Mouse (Mus musculus) 3T3-L1 (cell line): ENCODE results near the gene Gpha2.

Experiments used
- DNase-seq: peaks from one replicate; pipeline ENCODE4 v3.0.0-alpha.2; 2015; ENCODE audit warnings: low read depth, low spot score

Gene Gpha2

GRCm38 (mm10) chr19:6241274-6242107 is 15.3 kb downstream of the Gpha2 start, which contains the start of gene Atg2a:
TSS of gene Atg2a (plus strand) at chr19:6241668.
- DNase-seq: peak; percentile 100

- DNase-seq: peak; percentile 90
Observed at GRCm38 (mm10) chr19:6242281-6242680, 16.1 kb downstream of the Gpha2 start.

DNA sequence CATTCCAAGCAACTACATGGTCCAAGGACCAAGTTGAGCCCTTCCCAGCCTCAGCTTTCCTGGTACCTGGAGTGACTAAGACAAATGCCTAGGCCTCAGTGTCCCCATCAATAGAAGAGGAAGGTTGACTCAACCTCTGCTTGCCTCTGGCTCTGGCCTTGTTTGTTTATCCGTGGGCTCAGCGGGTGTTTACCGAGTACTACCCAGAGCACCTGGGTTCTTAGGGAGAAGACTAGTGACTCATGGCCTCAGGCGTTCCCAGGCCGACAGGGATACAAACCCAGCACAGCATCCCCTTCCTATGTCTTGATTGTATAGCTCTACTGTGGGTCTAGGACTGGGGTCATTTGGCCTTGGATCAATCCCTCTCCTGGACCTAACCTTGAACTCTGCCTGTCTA is 17.0 kb downstream of the Gpha2 start:
- DNase-seq: no peak

DNA sequence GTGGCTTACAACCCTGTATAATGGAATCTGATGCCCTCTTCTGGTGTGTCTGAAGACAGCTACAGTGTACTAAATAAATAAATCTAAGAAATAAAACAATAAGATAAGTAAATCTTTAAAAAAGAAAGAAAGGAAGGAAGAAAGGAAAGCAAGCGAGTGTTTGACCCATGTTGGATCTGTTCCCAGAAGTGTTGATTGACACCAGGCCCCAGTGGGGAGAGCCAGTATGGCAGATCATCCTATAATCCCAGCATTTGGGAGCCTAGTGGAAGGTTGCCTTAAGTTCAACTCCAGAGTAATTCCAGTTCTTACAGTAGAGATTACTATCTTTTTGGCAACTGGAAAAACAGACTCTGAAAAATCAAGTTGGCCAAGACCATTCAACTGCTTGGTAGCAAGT is 19.6 kb downstream of the Gpha2 start:
- DNase-seq: peak; percentile 49

DNA sequence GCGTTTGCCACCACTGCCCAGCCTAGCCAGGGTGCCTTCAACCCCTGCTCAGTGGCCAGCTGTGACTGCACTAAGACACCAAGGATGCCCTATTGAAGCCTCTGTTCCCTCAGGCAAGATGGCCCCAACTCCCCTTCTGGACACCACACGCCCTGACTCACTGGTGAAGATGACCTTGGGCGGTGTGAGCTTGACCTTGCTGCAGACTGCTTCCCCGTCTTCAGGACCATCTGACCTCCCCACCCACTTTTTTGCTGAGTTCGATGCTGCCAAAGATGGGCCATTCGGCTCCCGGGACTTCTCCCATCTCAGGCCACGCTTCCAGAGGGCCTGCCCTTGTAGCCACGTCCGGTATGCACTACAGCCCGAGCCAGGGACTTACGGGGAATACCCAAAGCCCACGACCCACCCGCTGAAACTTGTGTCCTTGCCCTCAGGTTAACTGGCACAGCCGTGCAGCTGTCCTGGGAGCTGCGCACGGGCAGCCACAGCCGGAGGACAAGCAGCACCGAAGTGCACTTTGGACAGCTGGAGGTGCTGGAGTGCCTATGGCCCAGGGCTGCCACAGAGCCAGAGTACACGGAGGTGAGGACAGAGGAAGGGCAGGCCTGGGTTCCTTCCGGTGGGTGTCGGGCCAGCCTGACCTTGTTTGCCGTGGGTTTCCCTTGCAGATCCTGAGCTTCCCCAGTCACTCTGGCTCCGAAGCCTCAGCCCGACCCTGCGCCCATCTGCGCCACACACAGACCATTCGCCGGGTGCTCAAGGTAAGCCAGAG is 21.5 kb downstream of the Gpha2 start:
- DNase-seq: no peak

DNA sequence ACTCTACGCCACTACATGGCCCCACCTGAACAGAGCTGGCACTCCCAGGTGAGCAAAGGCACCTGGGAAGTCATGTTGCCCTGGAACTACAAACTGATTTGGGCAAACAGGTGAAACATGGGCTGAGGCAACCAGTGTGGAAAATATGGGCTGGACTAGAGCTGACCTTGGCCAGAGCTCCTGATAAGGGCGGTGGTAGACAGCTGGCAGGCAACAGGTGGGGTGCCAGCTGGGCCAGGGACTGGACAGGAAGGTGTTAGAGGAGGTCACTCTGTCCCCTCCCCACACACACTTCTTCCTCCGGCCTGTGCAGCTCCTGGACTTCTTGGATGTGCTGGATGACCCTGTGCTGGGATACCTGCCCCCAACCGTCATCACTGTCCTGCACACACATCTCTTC is 26.8 kb downstream of the Gpha2 start:
- DNase-seq: no peak

- peak; percentile 51 for DNase-seq
Observed at GRCm38 (mm10) chr19:6260428-6260827, 34.2 kb downstream of the Gpha2 start.

DNA sequence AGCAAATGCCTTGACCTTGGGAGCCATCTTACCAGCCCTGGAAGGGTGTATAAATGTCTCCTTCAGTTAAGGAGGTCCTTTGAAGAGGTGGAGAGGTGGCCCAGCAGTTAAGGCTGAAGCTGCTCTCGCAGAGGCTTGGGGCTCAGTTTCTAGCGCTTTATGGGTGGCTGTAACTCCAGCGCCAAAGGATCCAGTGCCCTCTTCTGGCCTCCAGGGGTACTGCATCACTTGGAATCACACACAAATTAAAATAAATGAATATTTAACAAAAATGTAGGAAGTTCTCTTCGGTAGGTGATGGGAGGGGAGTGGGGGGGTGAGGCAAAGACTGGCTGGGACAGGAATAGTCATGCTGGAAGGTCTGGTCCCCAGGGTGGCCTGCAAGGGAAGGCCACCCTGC is 34.8 kb downstream of the Gpha2 start:
- DNase-seq: no peak

DNA sequence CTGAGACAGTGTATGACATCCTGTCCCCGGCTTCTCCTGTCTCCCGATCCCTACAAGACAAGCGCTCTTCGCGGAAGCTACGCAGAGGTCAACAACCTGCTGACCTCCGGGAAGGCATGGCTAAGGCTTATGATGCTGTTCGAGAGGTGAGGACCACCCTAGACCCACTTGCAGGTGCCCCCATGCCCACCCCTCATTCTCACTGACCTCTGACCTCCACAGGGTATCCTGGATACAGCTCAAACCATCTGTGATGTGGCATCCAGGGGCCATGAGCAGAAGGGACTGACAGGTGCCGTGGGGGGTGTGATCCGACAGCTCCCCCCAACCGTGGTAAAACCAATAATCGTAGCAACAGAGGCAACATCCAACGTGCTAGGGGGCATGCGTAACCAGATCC is 35.2 kb downstream of the Gpha2 start:
- no peak for DNase-seq

DNA sequence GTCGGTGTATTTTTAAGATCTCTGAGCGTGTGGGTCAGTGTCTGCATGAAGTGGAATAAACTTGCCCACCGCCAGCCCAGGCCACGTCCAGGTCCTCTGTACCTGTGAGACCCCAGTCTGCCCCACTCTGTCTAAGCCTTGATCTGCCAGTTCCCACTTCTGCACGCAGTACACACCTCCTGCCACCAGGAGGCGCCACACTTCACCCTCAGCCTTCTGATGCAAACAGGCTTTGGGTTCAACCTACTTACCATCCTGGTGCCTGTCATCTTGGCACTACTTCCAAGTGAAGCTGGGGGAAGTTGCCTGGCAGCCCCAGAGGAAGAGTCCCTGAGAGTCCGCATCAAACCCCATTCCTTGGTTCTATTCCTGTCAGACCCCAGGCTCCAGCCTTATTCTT is 36.0 kb downstream of the Gpha2 start:
- peak; percentile 78 for DNase-seq

- DNase-seq: no peak
Observed at GRCm38 (mm10) chr19:6262839-6263433, 36.8 kb downstream of the Gpha2 start.

DNA sequence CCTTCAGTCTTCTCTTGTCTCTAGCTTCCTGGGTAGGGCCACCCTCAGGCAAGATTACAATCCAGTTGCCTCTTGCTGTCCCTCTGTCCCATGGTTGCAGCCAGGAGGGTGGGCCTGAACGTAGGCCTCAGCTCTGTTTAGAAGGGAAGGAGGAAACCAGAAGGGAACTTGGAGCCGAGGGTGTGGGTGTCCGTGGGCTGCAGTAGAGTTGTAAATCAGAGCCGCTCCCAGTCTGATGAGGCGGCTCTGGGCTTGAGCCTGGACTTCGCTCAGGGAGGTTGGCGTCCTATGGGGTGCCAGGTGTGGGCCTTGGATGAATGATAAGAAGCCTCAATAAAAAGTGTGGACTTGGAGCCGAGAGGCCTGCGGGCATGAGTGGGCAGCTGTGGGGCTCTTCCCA is 38.0 kb downstream of the Gpha2 start:
- no peak for DNase-seq

DNA sequence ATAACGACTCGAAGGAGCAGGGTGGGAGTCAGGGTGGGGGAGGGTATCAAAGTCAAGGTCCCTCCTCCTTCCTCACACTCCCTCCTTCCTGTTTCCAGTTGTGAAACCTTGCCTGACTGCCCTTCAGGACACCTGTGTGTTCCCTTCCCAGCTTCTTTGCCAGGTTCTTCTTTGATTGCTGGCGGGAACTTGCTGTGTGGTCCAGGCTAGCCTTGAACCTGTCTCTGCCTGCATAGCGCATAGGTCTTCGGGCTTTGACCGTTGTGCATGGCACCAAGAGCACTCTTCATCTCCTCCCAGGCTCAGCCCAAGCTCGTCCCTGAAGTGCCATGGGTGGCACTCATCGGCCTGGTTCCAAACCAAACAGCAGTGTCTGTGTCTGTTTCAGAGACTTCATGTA is 38.8 kb downstream of the Gpha2 start:
- DNase-seq: no peak

GRCm38 (mm10) chr19:6265727-6266182 is 39.6 kb downstream of the Gpha2 start:
- no peak for DNase-seq

GRCm38 (mm10) chr19:6267306-6268169 is 41.4 kb downstream of the Gpha2 start:
- no peak for DNase-seq

DNA sequence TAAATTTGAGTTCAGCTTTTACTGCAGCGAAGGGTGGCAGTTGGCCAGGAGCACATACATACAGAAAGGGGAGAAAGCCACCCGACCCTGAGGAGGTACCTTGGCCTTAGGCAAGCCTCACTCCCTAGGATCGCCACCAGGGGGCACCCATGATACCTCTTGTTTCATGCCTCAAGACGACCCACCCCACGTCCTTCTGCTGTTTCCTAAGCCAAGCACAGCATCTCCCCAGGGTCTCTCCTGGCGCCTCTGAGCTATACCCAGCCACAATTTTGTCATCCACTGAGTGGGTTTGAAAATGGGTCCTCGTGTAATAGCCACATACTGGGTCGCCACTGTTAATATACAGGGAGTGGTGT is 42.0 kb downstream of the Gpha2 start:
- DNase-seq: peak; percentile 96

GRCm38 (mm10) chr19:6268670-6269132 is 42.5 kb downstream of the Gpha2 start:
- no peak for DNase-seq

- DNase-seq: no peak
Observed at GRCm38 (mm10) chr19:6269798-6270475, 43.8 kb downstream of the Gpha2 start.

GRCm38 (mm10) chr19:6270661-6271060 is 44.5 kb downstream of the Gpha2 start:
- no peak for DNase-seq

DNA sequence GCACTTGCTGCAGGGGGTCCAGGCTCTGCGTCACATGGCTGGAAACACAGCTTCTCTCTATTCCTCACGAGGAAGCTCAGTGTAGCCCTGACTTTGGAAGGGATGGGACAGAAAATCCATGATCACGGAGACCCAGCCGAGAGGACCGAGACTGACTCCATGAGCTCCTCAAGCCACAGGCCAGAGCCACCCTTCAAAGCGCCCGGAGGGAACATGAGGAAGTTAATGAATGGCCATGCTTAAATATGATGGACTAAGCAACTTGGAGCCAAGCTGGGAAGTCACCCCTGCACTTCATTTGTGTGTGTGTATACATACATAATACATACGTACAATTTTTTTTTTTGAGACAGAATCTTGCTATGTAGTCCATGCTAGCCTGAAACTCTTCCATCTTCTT is 45.0 kb downstream of the Gpha2 start:
- no peak for DNase-seq

- no peak for DNase-seq
Observed at GRCm38 (mm10) chr19:6272053-6272452, 45.9 kb downstream of the Gpha2 start.
